Mouse (Mus musculus): ENCODE data around the gene Ugt1a1. TPM values are rescaled to one million over a fixed set of nuclear protein-coding genes. Genes with fewer than 3 reads are reported as not detected.

Ugt1a1 gene
- polyA plus RNA-seq, 1 experiment from 2014 or later: not detected

DNA sequence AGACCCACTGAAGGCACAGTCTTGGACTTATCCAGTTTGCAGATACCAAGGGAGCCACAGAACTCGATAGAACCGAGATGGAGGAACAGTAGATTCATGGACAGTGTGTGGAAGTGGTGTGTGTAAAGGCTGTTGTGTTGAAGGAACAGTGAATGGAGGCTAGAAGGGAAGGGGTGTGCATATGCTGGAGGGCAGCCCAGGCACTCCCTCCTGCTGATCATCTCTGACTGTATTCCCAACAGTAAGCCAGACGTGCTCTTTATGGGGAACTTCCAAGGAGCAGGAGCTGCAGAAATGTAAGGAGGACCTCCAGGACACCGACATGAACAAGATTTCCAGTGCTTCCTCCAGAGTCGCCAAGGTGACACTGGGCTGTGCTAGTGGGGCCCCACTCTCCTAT is 38.3 kb downstream of the Ugt1a1 start:
- H3K27ac ChIP-seq (ENCODE audit: low read length): no peak overlapping the region
- 84% methylated on average over 5 of the region's 5 CpGs for WGBS
- H3K9ac ChIP-seq (replicated peaks; ENCODE audit: low read depth, low read length): no peak overlapping the region
- H3K4me3 ChIP-seq (replicated peaks; ENCODE audit: low read length): no peak overlapping the region
- H3K9me3 ChIP-seq (ENCODE audit: control insufficient read depth, low read length): peaks cover 89% of the 10 kb centered on the region
- H3K4me2 ChIP-seq (ENCODE audit: low read length): no peak overlapping the region
- H3K36me3 ChIP-seq (ENCODE audit: control insufficient read depth, insufficient read depth): no peaks in the 10 kb centered on the region
- H3K27me3 ChIP-seq (replicated peaks; ENCODE audit: control insufficient read depth, insufficient read depth, low read length): no peaks in the 10 kb centered on the region
- H3K4me1 ChIP-seq (replicated peaks; ENCODE audit: control insufficient read depth, insufficient read depth, low read length): no peaks in the 10 kb centered on the region
- no peak for ATAC-seq

DNA sequence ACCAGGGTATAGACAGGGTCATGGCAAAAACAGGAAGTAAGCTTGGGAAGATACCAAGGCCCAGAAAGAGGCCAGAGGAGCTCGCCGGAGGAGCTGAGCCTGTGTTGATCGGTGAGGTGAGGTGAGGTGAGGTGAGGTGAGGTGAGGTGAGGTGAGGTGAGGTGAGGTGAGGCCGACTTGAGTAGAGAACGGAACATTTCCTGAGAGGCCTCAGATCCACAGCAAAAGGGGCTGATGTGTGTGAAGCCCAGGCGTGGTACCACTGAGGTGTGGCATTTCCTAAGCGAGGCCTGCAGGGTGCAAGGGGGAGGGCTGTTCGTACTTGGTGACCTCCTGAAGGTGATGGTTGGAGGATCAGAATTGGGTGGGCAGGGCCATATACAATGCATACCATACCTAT is 41.3 kb downstream of the Ugt1a1 start:
- no peaks in the 10 kb centered on the region for H3K36me3 ChIP-seq (ENCODE audit: control insufficient read depth, insufficient read depth)
- WGBS: 75% methylated on average over 8 of the region's 8 CpGs
- H3K4me3 ChIP-seq (replicated peaks; ENCODE audit: low read length): no peak overlapping the region
- peaks cover 77% of the 10 kb centered on the region for H3K9me3 ChIP-seq (ENCODE audit: control insufficient read depth, low read length)
- H3K27ac ChIP-seq (ENCODE audit: low read length): no peak overlapping the region
- no peak for ATAC-seq
- H3K9ac ChIP-seq (replicated peaks; ENCODE audit: low read depth, low read length): no peak overlapping the region
- no peaks in the 10 kb centered on the region for H3K4me1 ChIP-seq (replicated peaks; ENCODE audit: control insufficient read depth, insufficient read depth, low read length)
- no peak overlapping the region for H3K4me2 ChIP-seq (ENCODE audit: low read length)
- no peaks in the 10 kb centered on the region for H3K27me3 ChIP-seq (replicated peaks; ENCODE audit: control insufficient read depth, insufficient read depth, low read length)

DNA sequence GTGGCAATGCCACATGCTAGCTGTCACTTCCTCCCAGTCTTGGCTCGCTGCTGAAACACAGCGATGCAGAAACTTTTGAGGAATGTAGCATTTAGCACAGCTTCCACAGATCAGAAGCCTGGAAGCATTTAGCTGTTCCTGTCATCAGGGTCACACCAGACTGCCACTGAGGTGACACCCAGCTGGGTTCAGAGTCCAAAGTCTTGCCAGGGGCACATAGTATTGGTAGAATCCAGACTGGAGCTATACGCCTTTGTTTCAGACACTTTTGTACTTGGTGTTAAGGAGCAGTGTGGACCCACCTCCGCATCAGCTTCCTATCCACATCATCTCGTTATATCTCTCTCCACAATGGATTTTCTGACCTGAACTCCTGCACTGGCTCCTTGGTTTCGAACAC is 41.8 kb downstream of the Ugt1a1 start:
- Histone ChIP-seq H3K27ac (ENCODE audit: low read length) (no peak overlapping the region), H3K4me1 (replicated peaks; ENCODE audit: control insufficient read depth, insufficient read depth, low read length) (no peaks in the 10 kb centered on the region), H3K4me2 (ENCODE audit: low read length) (no peak overlapping the region), H3K4me3 (replicated peaks; ENCODE audit: low read length) (no peak overlapping the region), H3K9ac (replicated peaks; ENCODE audit: low read depth, low read length) (no peak overlapping the region), H3K9me3 (ENCODE audit: control insufficient read depth, low read length) (peaks cover 72% of the 10 kb centered on the region), H3K27me3 (replicated peaks; ENCODE audit: control insufficient read depth, insufficient read depth, low read length) (no peaks in the 10 kb centered on the region), H3K36me3 (ENCODE audit: control insufficient read depth, insufficient read depth) (no peaks in the 10 kb centered on the region)
- ATAC-seq: no peak
- WGBS: 71% methylated on average over 6 of the region's 6 CpGs

DNA sequence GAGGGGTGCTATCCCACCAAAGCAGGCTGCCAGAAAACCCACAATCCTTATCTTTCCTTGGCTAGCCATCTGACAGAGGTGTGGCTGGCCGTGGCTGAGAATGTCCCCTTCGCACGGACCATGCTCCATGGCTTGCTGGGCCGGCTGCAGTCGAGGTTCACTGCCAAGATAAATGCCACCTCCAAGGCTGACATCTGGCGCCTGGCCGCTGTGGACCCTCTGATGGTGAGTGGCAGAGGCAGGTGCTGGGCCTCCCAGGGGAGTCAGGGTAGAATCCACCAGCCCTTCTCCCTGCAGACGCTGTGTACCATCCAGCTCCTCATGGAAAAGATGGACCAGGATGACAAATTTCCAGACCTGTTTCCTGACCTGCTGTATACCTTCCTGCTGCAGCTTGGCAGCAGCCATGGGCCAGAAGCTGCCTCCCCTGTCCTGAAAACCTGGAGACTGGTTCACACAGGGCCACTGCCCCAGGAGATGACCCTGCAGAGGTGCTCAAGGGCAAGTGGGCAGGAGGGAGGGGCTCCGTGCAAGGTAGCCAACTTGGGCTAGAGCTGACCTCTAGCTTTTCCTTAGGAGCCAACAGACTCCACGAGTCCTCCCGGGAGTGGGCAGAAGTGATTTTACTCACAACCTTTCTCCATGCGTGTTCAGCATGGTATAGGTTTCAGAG is 43.2 kb downstream of the Ugt1a1 start:
- H3K27ac ChIP-seq (ENCODE audit: low read length): no peak overlapping the region
- H3K4me1 ChIP-seq (replicated peaks; ENCODE audit: control insufficient read depth, insufficient read depth, low read length): no peaks in the 10 kb centered on the region
- peaks cover 59% of the 10 kb centered on the region for H3K9me3 ChIP-seq (ENCODE audit: control insufficient read depth, low read length)
- H3K4me2 ChIP-seq (ENCODE audit: low read length): no peak overlapping the region
- no peak overlapping the region for H3K9ac ChIP-seq (replicated peaks; ENCODE audit: low read depth, low read length)
- 89% methylated on average over 12 of the region's 12 CpGs for WGBS
- no peaks in the 10 kb centered on the region for H3K27me3 ChIP-seq (replicated peaks; ENCODE audit: control insufficient read depth, insufficient read depth, low read length)
- no peak overlapping the region for H3K4me3 ChIP-seq (replicated peaks; ENCODE audit: low read length)
- ATAC-seq: no peak
- H3K36me3 ChIP-seq (ENCODE audit: control insufficient read depth, insufficient read depth): peaks cover under 1% of the 10 kb centered on the region

DNA sequence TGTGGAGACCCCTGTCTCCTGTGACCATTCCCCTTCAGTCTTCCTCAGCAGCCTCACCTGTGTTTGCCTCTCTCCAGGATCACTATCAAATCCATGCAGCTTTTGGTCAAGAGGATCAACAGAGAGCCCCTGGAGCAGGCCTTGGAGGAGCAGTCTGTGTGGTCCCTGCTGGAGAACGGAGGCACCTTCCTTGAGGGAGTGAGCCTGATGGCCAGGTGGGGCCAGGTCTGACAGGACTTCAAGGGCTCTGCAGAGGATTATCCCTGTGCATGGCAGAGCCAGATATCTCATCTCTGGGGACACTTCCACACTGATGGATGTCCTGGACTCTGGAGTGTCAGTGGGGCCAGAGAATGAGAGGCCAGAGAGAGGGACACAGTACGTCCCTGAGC is 43.7 kb downstream of the Ugt1a1 start:
- Histone ChIP-seq H3K9ac (replicated peaks; ENCODE audit: low read depth, low read length) (no peak overlapping the region), H3K36me3 (ENCODE audit: control insufficient read depth, insufficient read depth) (peaks cover 6% of the 10 kb centered on the region), H3K4me1 (replicated peaks; ENCODE audit: control insufficient read depth, insufficient read depth, low read length) (no peaks in the 10 kb centered on the region), H3K27me3 (replicated peaks; ENCODE audit: control insufficient read depth, insufficient read depth, low read length) (no peaks in the 10 kb centered on the region), H3K9me3 (ENCODE audit: control insufficient read depth, low read length) (peaks cover 53% of the 10 kb centered on the region), H3K27ac (ENCODE audit: low read length) (no peak overlapping the region), H3K4me3 (replicated peaks; ENCODE audit: low read length) (no peak overlapping the region), H3K4me2 (ENCODE audit: low read length) (no peak overlapping the region)
- 58% methylated on average over 2 of the region's 2 CpGs for WGBS
- ATAC-seq: no peak

GRCm38 (mm10) chr1:88255989-88256754 is 44.4 kb downstream of the Ugt1a1 start:
- Histone ChIP-seq H3K4me3 (replicated peaks; ENCODE audit: low read length) (no peak overlapping the region), H3K27me3 (replicated peaks; ENCODE audit: control insufficient read depth, insufficient read depth, low read length) (no peaks in the 10 kb centered on the region), H3K9ac (replicated peaks; ENCODE audit: low read depth, low read length) (no peak overlapping the region), H3K27ac (ENCODE audit: low read length) (no peak overlapping the region), H3K4me2 (ENCODE audit: low read length) (no peak overlapping the region), H3K4me1 (replicated peaks; ENCODE audit: control insufficient read depth, insufficient read depth, low read length) (no peaks in the 10 kb centered on the region), H3K36me3 (ENCODE audit: control insufficient read depth, insufficient read depth) (peaks cover 8% of the 10 kb centered on the region), H3K9me3 (ENCODE audit: control insufficient read depth, low read length) (peaks cover 46% of the 10 kb centered on the region)
- ATAC-seq: no peak
- 80% methylated on average over 13 of the region's 13 CpGs for WGBS

- peaks cover 40% of the 10 kb centered on the region for H3K9me3 ChIP-seq (ENCODE audit: control insufficient read depth, low read length)
- 84% methylated on average over 10 of the region's 10 CpGs for WGBS
- ATAC-seq: no peak
Observed at GRCm38 (mm10) chr1:88256886-88257663, 45.3 kb downstream of the Ugt1a1 start.

GRCm38 (mm10) chr1:88257681-88258080 is 45.9 kb downstream of the Ugt1a1 start:
- Histone ChIP-seq H3K9ac (replicated peaks; ENCODE audit: low read depth, low read length) (no peak overlapping the region), H3K27ac (ENCODE audit: low read length) (no peak overlapping the region), H3K27me3 (replicated peaks; ENCODE audit: control insufficient read depth, insufficient read depth, low read length) (no peaks in the 10 kb centered on the region), H3K36me3 (ENCODE audit: control insufficient read depth, insufficient read depth) (peaks cover 23% of the 10 kb centered on the region), H3K4me3 (replicated peaks; ENCODE audit: low read length) (no peak overlapping the region), H3K4me1 (replicated peaks; ENCODE audit: control insufficient read depth, insufficient read depth, low read length) (no peaks in the 10 kb centered on the region), H3K9me3 (ENCODE audit: control insufficient read depth, low read length) (peaks cover 34% of the 10 kb centered on the region), H3K4me2 (ENCODE audit: low read length) (no peak overlapping the region)
- WGBS: 77% methylated on average over 6 of the region's 6 CpGs
- no peak for ATAC-seq

More at GRCm38 (mm10) chr1:88256886-88257663, 45.3 kb downstream of the Ugt1a1 start:
- H3K4me2 ChIP-seq (ENCODE audit: low read length): no peak overlapping the region
- no peaks in the 10 kb centered on the region for H3K27me3 ChIP-seq (replicated peaks; ENCODE audit: control insufficient read depth, insufficient read depth, low read length)
- H3K9ac ChIP-seq (replicated peaks; ENCODE audit: low read depth, low read length): no peak overlapping the region
- H3K36me3 ChIP-seq (ENCODE audit: control insufficient read depth, insufficient read depth): peaks cover 17% of the 10 kb centered on the region
- H3K4me1 ChIP-seq (replicated peaks; ENCODE audit: control insufficient read depth, insufficient read depth, low read length): no peaks in the 10 kb centered on the region
- no peak overlapping the region for H3K4me3 ChIP-seq (replicated peaks; ENCODE audit: low read length)
- H3K27ac ChIP-seq (ENCODE audit: low read length): no peak overlapping the region

- ATAC-seq: no peak
Observed at GRCm38 (mm10) chr1:88258361-88258760, 46.6 kb downstream of the Ugt1a1 start.

More at GRCm38 (mm10) chr1:88258361-88258760, 46.6 kb downstream of the Ugt1a1 start:
- Histone ChIP-seq H3K9me3 (ENCODE audit: control insufficient read depth, low read length) (peaks cover 30% of the 10 kb centered on the region), H3K4me3 (replicated peaks; ENCODE audit: low read length) (no peak overlapping the region), H3K27me3 (replicated peaks; ENCODE audit: control insufficient read depth, insufficient read depth, low read length) (no peaks in the 10 kb centered on the region), H3K27ac (ENCODE audit: low read length) (no peak overlapping the region), H3K9ac (replicated peaks; ENCODE audit: low read depth, low read length) (no peak overlapping the region), H3K4me2 (ENCODE audit: low read length) (no peak overlapping the region), H3K4me1 (replicated peaks; ENCODE audit: control insufficient read depth, insufficient read depth, low read length) (no peaks in the 10 kb centered on the region), H3K36me3 (ENCODE audit: control insufficient read depth, insufficient read depth) (peaks cover 30% of the 10 kb centered on the region)
- 74% methylated on average over 6 of the region's 6 CpGs for WGBS
